Mouse (Mus musculus) gastrocnemius, postnatal 10 days (tissue): Measurements from ENCODE around the gene Fktn. TPM values are rescaled to one million over a fixed set of nuclear protein-coding genes. Genes with fewer than 3 reads are reported as not detected.
"Not testable (repeated sequence)": the region's sequence is repeated elsewhere in the genome, so short reads cannot be mapped to it uniquely, and the experiment has no call there.

Experiments used
- DNase-seq: peaks from one replicate; pipeline ENCODE4 v3.0.0; 2021; ENCODE audit warnings: mixed read lengths
- total RNA-seq, 2 experiments: library from RNA; stranded (reverse); gene quantifications; 2 replicates each; pipeline ENCODE4 v1.2.3; 2021

The Fktn gene
- total RNA-seq, 2 experiments from 2014 or later, result 7.5 to 9.1 TPM

GRCm38 (mm10) chr4:53770958-53771735, 57.3 kb downstream of the Fktn start:
- no peak for DNase-seq

GRCm38 (mm10) chr4:53772004-53772403, 58.2 kb downstream of the Fktn start:
- no peak for DNase-seq

GRCm38 (mm10) chr4:53773911-53774310, 60.1 kb downstream of the Fktn start:
- no peak for DNase-seq

- DNase-seq, result no peak
Measured at GRCm38 (mm10) chr4:53781396-53781795, 67.6 kb downstream of the Fktn start.

- no peak for DNase-seq
Measured at GRCm38 (mm10) chr4:53782216-53783070, 68.6 kb downstream of the Fktn start.

- no peak for DNase-seq
Measured at GRCm38 (mm10) chr4:53785746-53786398, 72.1 kb downstream of the Fktn start.

GRCm38 (mm10) chr4:53786851-53787250, 73.1 kb downstream of the Fktn start:
- no peak for DNase-seq

- no peak for DNase-seq
Measured at GRCm38 (mm10) chr4:53789346-53789745, 75.5 kb downstream of the Fktn start.

- DNase-seq, result no peak
Measured at GRCm38 (mm10) chr4:53794257-53794966, 80.6 kb downstream of the Fktn start.

- no peak for DNase-seq
Measured at GRCm38 (mm10) chr4:53795086-53795485, 81.3 kb downstream of the Fktn start.

GRCm38 (mm10) chr4:53795706-53796105, 81.9 kb downstream of the Fktn start:
- no peak for DNase-seq

GRCm38 (mm10) chr4:53796865-53797772, 83.3 kb downstream of the Fktn start:
- DNase-seq, result no peak

- no peak for DNase-seq
Measured at GRCm38 (mm10) chr4:53798896-53799676, 85.3 kb downstream of the Fktn start.

- no peak for DNase-seq
Measured at GRCm38 (mm10) chr4:53799753-53800152, 86.0 kb downstream of the Fktn start.

GRCm38 (mm10) chr4:53803674-53804073, 89.9 kb downstream of the Fktn start:
- DNase-seq, result not testable (repeated sequence)

GRCm38 (mm10) chr4:53806428-53806827, 92.6 kb downstream of the Fktn start:
- DNase-seq, result not testable (repeated sequence)

GRCm38 (mm10) chr4:53818320-53818719, 104.5 kb downstream of the Fktn start:
- DNase-seq, result no peak

- DNase-seq, result peak; percentile 19
Measured at GRCm38 (mm10) chr4:53823697-53824096, 109.9 kb downstream of the Fktn start.

GRCm38 (mm10) chr4:53824831-53825230, 111.0 kb downstream of the Fktn start:
- no peak for DNase-seq
